Comparison of ENCODE assay signal across 12 mouse cellular contexts in the genomic region with DNA sequence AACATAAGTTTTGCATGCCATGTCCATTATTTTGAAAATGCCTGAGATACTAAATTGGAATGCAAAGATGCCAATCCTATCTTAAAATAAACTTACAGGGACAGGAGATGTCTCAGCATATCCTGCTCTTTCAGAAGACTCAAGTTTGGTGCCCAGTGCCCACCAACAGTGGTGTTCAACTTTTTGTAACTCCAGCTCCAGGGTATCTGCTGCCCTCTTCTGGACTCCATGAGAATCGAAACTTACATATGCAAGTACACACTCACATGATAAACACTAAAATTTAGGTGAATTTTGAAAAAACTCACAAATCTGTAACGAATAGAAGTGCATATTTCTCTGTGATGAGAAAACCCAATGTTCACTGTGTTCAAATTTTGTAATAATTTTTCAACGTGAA.
DNase-seq lines count a peak whose midpoint lies in the region; ATAC-seq and TF ChIP-seq lines count a peak whose summit lies in the region.
"Had no signal": no experiment of that assay in that cellular context is flagged by ENCODE, and none has a peak within 500 bp of the region (broad histone marks: within the 10 kb centered on the region; RNA-seq: fewer than 3 reads in every experiment).

No protein-coding gene starts in this region.

- no peak overlapping the region for H3K4me2 ChIP-seq in midbrain, embryonic 15.5 days
- H3K4me2 ChIP-seq: neural tube, embryonic 12.5 days had no signal

- H3K4me1 ChIP-seq in midbrain, embryonic 15.5 days = no peaks in the 10 kb centered on the region
- H3K4me1 ChIP-seq: neural tube, embryonic 12.5 days had no signal

- no peak overlapping the region for H3K4me3 ChIP-seq in left cerebral cortex, adult 2 months
- no peak overlapping the region for H3K4me3 ChIP-seq in midbrain, embryonic 15.5 days
- H3K4me3 ChIP-seq: neural tube, embryonic 12.5 days had no signal

- WGBS in midbrain, embryonic 15.5 days = 55% methylated on average over 3 of the region's 3 CpGs

- no peak overlapping the region for H3K27ac ChIP-seq in left cerebral cortex, adult 2 months
- H3K27ac ChIP-seq in midbrain, embryonic 15.5 days = no peak overlapping the region
- H3K27ac ChIP-seq: macrophage; neural tube, embryonic 12.5 days had no signal

- no peaks in the 10 kb centered on the region for H3K9me3 ChIP-seq in midbrain, embryonic 15.5 days
- H3K9me3 ChIP-seq: neural tube, embryonic 12.5 days had no signal

- DNase-seq in adrenal gland, postnatal 14 days = peak; percentile 9
- DNase-seq in adrenal gland, postnatal 25 days = no peak
- DNase-seq in left cerebral cortex, adult 2 months (ENCODE audit: extremely low spot score in 1 of 2, low spot score in 2 of 2) = no peak
- DNase-seq in left cerebral cortex, adult 11 months (ENCODE audit: low spot score) = no peak
- peak; percentile 52 for DNase-seq in induced T-regulatory cell, adult 2 months (ENCODE audit: low read depth)
- no peak for DNase-seq in left cerebral cortex, adult 9 months (ENCODE audit: low spot score in 2 of 2)
- DNase-seq: adrenal gland, postnatal 10 days; cerebellum, postnatal 25 days had no signal

- H3K27me3 ChIP-seq in midbrain, embryonic 15.5 days (replicated peaks) = no peaks in the 10 kb centered on the region
- H3K27me3 ChIP-seq: neural tube, embryonic 12.5 days had no signal

- H3K36me3 ChIP-seq in midbrain, embryonic 15.5 days (replicated peaks) = no peaks in the 10 kb centered on the region
- H3K36me3 ChIP-seq: neural tube, embryonic 12.5 days had no signal

- peak; percentile 62 for ATAC-seq in CD4-positive, CD25-positive, alpha-beta regulatory T cell, adult 4 months
- no peak for ATAC-seq in midbrain, embryonic 15.5 days (replicated peaks)

- H3K9ac ChIP-seq in midbrain, embryonic 15.5 days = no peak overlapping the region
- H3K9ac ChIP-seq: neural tube, embryonic 12.5 days had no signal

- intact Hi-C loops in left cerebral cortex, adult 2 months (cut with DNase I) = no loop called here

- peak; percentile 34 for TF ChIP-seq CTCF in left cerebral cortex, adult 2 months (IDR thresholded peaks at IDR 0.05)

Comparison
In these comparisons a context has a peak if more than half of its experiments do, and no peak if none do; other contexts are left out.
1. DNase-seq: peak in adrenal gland, postnatal 14 days (single experiment) and induced T-regulatory cell, adult 2 months (single experiment); none in adrenal gland, postnatal 25 days (single experiment), left cerebral cortex, adult 2 months (0 of 2), left cerebral cortex, adult 11 months (single experiment) and left cerebral cortex, adult 9 months (0 of 2).